Mouse (Mus musculus) CH12.LX (cell line): ENCODE data around the gene Actn4.
A peak's percentile ranks its signal among the peaks of the same experiment; 100 is the strongest.

Experiments used
- BHLHE40 ChIP-seq: IDR thresholded peaks from 2 replicates; pipeline ENCODE4 v1.6.1; 2011; ENCODE audit warnings: mild to moderate bottlenecking, low read depth, low read length, improper control_type of control experiment
- CTCF ChIP-seq, 2 experiments: IDR thresholded peaks in 1 of 2; conservative IDR thresholded peaks in 1 of 2; 2 replicates each; pipeline ENCODE4 v1.5.1; 2011 to 2012; ENCODE audit warnings: low read depth in 2 of 2, low read length in 2 of 2, improper control_type of control experiment in 1 of 2, inconsistent platforms in 1 of 2, mild to moderate bottlenecking in 1 of 2, moderate library complexity in 1 of 2
- ELF1 ChIP-seq: IDR thresholded peaks from 2 replicates; pipeline ENCODE4 v1.6.1; 2014; ENCODE audit warnings: low read depth, mild to moderate bottlenecking, inconsistent platforms, low read length, improper control_type of control experiment
- EP300 ChIP-seq: IDR thresholded peaks from 2 replicates; pipeline ENCODE4 v1.6.1; 2011; ENCODE audit warnings: low read length, improper control_type of control experiment
- ETS1 ChIP-seq: conservative IDR thresholded peaks from 2 replicates; pipeline ENCODE4 v1.6.1; 2012; ENCODE audit warnings: low read depth, mild to moderate bottlenecking, inconsistent platforms, low read length, improper control_type of control experiment, moderate library complexity
- JUN ChIP-seq: IDR thresholded peaks from 2 replicates; pipeline ENCODE4 v1.6.1; 2011; ENCODE audit warnings: low read depth, mild to moderate bottlenecking, low read length, improper control_type of control experiment, moderate library complexity; ENCODE audit not compliant: insufficient read depth
- MAFK ChIP-seq: IDR thresholded peaks from 2 replicates; pipeline ENCODE4 v1.6.1; 2011; ENCODE audit warnings: low read length, improper control_type of control experiment; ENCODE audit not compliant: insufficient replicate concordance
- MAX ChIP-seq: IDR thresholded peaks from 2 replicates; pipeline ENCODE4 v1.6.1; 2011; ENCODE audit warnings: low read length, improper control_type of control experiment
- MYC ChIP-seq: IDR thresholded peaks from 2 replicates; pipeline ENCODE4 v1.6.1; 2011; ENCODE audit warnings: low read depth, mild to moderate bottlenecking, improper control_type of control experiment, low read length
- POLR2A ChIP-seq: IDR thresholded peaks from 2 replicates; pipeline ENCODE4 v1.6.1; 2011; ENCODE audit warnings: low read depth, mild to moderate bottlenecking, improper control_type of control experiment, low read length
- POLR2AphosphoS2 ChIP-seq: IDR thresholded peaks from 2 replicates; pipeline ENCODE4 v1.6.1; 2011; ENCODE audit warnings: low read depth, low read length, improper control_type of control experiment
- SIN3A ChIP-seq: IDR thresholded peaks from 2 replicates; pipeline ENCODE4 v1.6.1; 2012; ENCODE audit warnings: low read length, improper control_type of control experiment, inconsistent platforms
- ZC3H11A ChIP-seq: IDR thresholded peaks from 2 replicates; pipeline ENCODE4 v1.6.1; 2012; ENCODE audit warnings: low read depth, mild to moderate bottlenecking, inconsistent platforms, low read length, improper control_type of control experiment
- ZNF384 ChIP-seq: IDR thresholded peaks from 2 replicates; pipeline ENCODE4 v1.6.1; 2012; ENCODE audit warnings: low read depth, low read length, improper control_type of control experiment, inconsistent platforms

DNA sequence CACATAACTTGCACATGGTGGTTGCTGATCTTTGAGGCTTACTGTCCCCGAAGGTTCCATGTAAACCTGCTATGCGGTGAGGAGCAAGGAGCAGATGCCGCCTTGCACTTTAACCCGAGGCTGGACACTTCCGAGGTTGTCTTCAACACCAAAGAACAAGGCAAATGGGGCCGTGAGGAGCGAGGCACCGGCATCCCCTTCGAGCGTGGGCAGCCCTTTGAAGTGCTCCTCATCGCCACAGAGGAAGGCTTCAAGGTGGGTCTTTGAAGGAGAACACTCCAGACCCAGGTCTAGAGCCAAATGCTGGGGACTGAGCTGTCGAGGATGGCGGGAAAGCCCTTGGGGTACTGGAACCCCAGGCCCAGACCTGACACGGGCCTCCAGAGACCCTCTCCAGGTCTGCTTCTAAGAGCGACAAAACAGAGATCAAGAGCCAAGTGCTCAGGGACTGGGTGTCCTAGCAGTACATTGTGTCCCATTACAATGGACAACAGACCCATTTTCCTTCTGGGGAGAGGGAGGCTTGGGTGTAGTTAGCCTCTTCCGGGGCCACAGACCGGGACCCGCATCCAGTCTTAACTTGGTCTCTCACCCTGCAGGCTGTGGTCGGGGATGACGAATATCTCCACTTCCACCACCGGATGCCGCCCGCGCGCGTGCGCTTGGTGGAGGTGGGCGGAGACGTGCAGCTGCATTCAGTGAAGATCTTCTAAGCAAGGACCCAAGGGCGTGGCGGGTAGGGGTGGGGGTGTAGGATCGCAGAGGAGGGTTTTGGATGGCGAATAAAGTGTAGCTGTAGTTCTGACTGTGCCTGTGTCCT, 96.4 kb downstream of the Actn4 start:
- TF ChIP-seq POLR2AphosphoS2 (peak; percentile 53; the same call in 1 of the 2 replicates), POLR2A (peak; percentile 91), MAX (peak; percentile 73), BHLHE40 (peak; percentile 80), CTCF (conservative IDR thresholded peaks at IDR 0.05 in 1 of 2, IDR thresholded peaks at IDR 0.05 in 1 of 2; ENCODE audit: low read depth in 2 of 2, low read length in 2 of 2) (peak in 1 of 2 experiments; percentile 20; a peak in 2 of 4 replicates), ETS1 (peak; percentile 51), ZC3H11A (no peak), ELF1 (peak; percentile 77), JUN (0 out of 2 replicates have a peak, but pooled peaks have one; percentile 2), EP300 (peak; percentile 26), MAFK (no peak), MYC (no peak), ZNF384 (peak; percentile 39; the same call in 1 of the 2 replicates), SIN3A (no peak)
